Mouse (Mus musculus) megakaryocyte, embryonic 14.5 days (primary cell): Measurements from ENCODE around the gene Myl7.

Source experiments
- FLI1 ChIP-seq: IDR thresholded peaks from 2 replicates; pipeline ENCODE4 v1.6.1; 2012; ENCODE audit warnings: low read length, inconsistent platforms, mixed read lengths
- GATA1 ChIP-seq: IDR thresholded peaks from 3 replicates; pipeline ENCODE4 v1.6.1; 2012; ENCODE audit warnings: mixed read lengths, low read length, inconsistent platforms, borderline replicate concordance

DNA sequence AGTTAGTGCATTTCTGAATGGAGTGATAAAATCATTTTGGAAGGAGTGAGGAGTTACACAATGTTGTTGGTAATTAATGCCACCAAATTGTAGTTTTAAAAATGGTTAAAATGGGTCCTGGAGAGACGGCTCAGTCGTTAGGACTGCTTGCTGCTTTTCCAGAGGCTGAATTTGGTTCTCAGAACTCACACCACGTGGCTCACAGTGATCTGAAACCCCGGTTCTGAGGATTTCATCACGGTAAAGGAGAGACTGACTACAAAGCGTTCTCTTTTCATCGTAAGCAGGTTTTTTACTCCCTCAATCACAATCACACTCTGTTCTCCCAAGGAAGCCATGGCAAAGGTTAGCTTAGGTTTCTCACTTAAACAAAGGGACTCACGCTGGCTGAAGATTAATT is 26.1 kb upstream of the Myl7 start:
- TF ChIP-seq GATA1: no peak
- no peak for TF ChIP-seq FLI1
